ENCODE assay signal across 21 mouse cellular contexts in the genomic region with DNA sequence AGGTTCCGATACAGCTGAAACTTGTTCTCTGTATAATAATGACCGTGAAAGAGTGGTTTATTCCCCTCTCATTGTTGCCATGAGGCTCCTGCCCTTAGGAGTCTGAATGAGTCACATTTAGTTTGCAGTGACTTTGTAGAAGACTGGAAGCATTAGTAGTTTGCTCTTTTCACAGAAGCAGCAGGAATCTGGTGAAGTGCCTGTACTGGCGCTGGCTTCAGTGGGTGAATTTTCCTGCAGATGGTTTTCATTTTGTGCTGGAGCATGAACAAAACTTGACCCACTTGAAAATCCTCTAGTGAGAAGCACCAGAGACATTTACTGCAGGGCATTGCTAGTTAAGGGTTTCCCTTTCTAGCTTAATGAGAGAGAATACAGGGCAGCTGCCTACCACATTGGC.
DNase-seq lines count a peak whose midpoint lies in the region; ATAC-seq and TF ChIP-seq lines count a peak whose summit lies in the region.
"Had no signal": no experiment of that assay in that cellular context is flagged by ENCODE, and none has a peak within 500 bp of the region (broad histone marks: within the 10 kb centered on the region; RNA-seq: fewer than 3 reads in every experiment).

No protein-coding gene starts in this region.

- no peak for TF ChIP-seq CTCF in midbrain, postnatal 0 days (IDR thresholded peaks at IDR 0.05)
- TF ChIP-seq CTCF in cerebellum, adult 2 months (IDR thresholded peaks at IDR 0.05; ENCODE audit: borderline replicate concordance, insufficient read depth, low read depth, low read length) = no peak

- no peaks in the 10 kb centered on the region for H3K4me1 ChIP-seq in midbrain, postnatal 0 days (ENCODE audit: insufficient read depth, low read length)
- no peaks in the 10 kb centered on the region; the same call in 1 of the 2 replicates for H3K4me1 ChIP-seq in midbrain, embryonic 16.5 days (ENCODE audit: control insufficient read depth, insufficient read depth, low read length)
- H3K4me1 ChIP-seq in cerebellum, adult 2 months (ENCODE audit: control insufficient read depth, insufficient read depth, low read length) = no peaks in the 10 kb centered on the region
- no peaks in the 10 kb centered on the region for H3K4me1 ChIP-seq in intestine, embryonic 15.5 days (replicated peaks)
- H3K4me1 ChIP-seq: heart, embryonic 12.5 days had no signal

- TF ChIP-seq POLR2A in cerebellum, adult 2 months (IDR thresholded peaks at IDR 0.05; ENCODE audit: borderline replicate concordance, insufficient read depth, low read length) = no peak

- H3K9me3 ChIP-seq in midbrain, postnatal 0 days (ENCODE audit: low read length) = no peaks in the 10 kb centered on the region
- no peaks in the 10 kb centered on the region; the same call in 1 of the 2 replicates for H3K9me3 ChIP-seq in midbrain, embryonic 16.5 days (replicated peaks; ENCODE audit: control insufficient read depth, low read length, poor library complexity, severe bottlenecking)
- no peaks in the 10 kb centered on the region for H3K9me3 ChIP-seq in intestine, embryonic 15.5 days

- no peak overlapping the region for H3K4me3 ChIP-seq in midbrain, postnatal 0 days (ENCODE audit: low read depth, low read length)
- H3K4me3 ChIP-seq in midbrain, embryonic 16.5 days (ENCODE audit: low read depth, low read length) = no peak overlapping the region
- H3K4me3 ChIP-seq in cerebellum, adult 2 months (replicated peaks; ENCODE audit: insufficient read depth, low read depth, low read length) = no peak overlapping the region
- no peak overlapping the region for H3K4me3 ChIP-seq in intestine, embryonic 15.5 days (replicated peaks)
- H3K4me3 ChIP-seq: heart, embryonic 12.5 days had no signal

- H3K36me3 ChIP-seq in midbrain, postnatal 0 days (ENCODE audit: insufficient read depth, low read length) = no peaks in the 10 kb centered on the region
- no peaks in the 10 kb centered on the region for H3K36me3 ChIP-seq in midbrain, embryonic 16.5 days (ENCODE audit: control insufficient read depth, insufficient read depth, low read length)
- H3K36me3 ChIP-seq in intestine, embryonic 15.5 days = no peaks in the 10 kb centered on the region
- H3K36me3 ChIP-seq: heart, embryonic 12.5 days had no signal

- 31% methylated on average over 3 of the region's 3 CpGs for WGBS in midbrain, postnatal 0 days
- WGBS in midbrain, embryonic 16.5 days = 28% methylated on average over 3 of the region's 3 CpGs
- 13% methylated on average over 3 of the region's 3 CpGs for WGBS in cerebellum, adult 2 months
- WGBS in intestine, embryonic 15.5 days = 88% methylated on average over 3 of the region's 3 CpGs

- H3K9ac ChIP-seq in midbrain, postnatal 0 days (replicated peaks; ENCODE audit: low read length, poor library complexity, severe bottlenecking) = no peak overlapping the region
- no peak overlapping the region for H3K9ac ChIP-seq in midbrain, embryonic 16.5 days (ENCODE audit: low read depth, low read length)
- no peak overlapping the region for H3K9ac ChIP-seq in intestine, embryonic 15.5 days
- H3K9ac ChIP-seq: heart, embryonic 12.5 days; liver, embryonic 14.5 days had no signal

- ATAC-seq in frontal cortex, adult (ENCODE audit: low TSS enrichment) = peak; percentile 70; the same call in 1 of the 2 replicates
- ATAC-seq in midbrain, postnatal 0 days (ENCODE audit: low FRiP score) = no peak
- ATAC-seq in midbrain, embryonic 16.5 days = no peak
- no peak for ATAC-seq in intestine, embryonic 15.5 days
- ATAC-seq: forebrain, embryonic 16.5 days; intestine, postnatal 0 days had no signal

- H3K27me3 ChIP-seq in midbrain, postnatal 0 days (ENCODE audit: insufficient read depth, low read length) = no peaks in the 10 kb centered on the region
- no peaks in the 10 kb centered on the region for H3K27me3 ChIP-seq in midbrain, embryonic 16.5 days (ENCODE audit: control insufficient read depth, insufficient read depth, low read depth, low read length)
- H3K27me3 ChIP-seq in cerebellum, adult 2 months (ENCODE audit: control insufficient read depth, insufficient read depth, low read length) = no peaks in the 10 kb centered on the region
- no peaks in the 10 kb centered on the region for H3K27me3 ChIP-seq in intestine, embryonic 15.5 days (replicated peaks)
- H3K27me3 ChIP-seq: heart, embryonic 12.5 days had no signal

- no peak for DNase-seq in frontal cortex, postnatal 14 days (ENCODE audit: low spot score in 2 of 2)
- peak; percentile 6 for DNase-seq in midbrain, postnatal 0 days (ENCODE audit: low spot score)
- peak; percentile 9 to 25 for DNase-seq in cerebellum, adult 2 months
- DNase-seq in forelimb bud, embryonic 11.5 days (ENCODE audit: low read depth, low spot score) = peak; percentile 0
- DNase-seq in ovary, postnatal 36 days (ENCODE audit: low spot score) = no peak
- DNase-seq: adrenal gland, postnatal 14 days; gastrocnemius, postnatal 14 days; heart, postnatal 4 days; kidney, postnatal 14 days; lung, postnatal 36 days; spleen, adult 18-20 months; thymus, postnatal 4 days had no signal

- no peak overlapping the region for H3K27ac ChIP-seq in midbrain, postnatal 0 days (ENCODE audit: low read depth, low read length)
- no peak overlapping the region for H3K27ac ChIP-seq in midbrain, embryonic 16.5 days (ENCODE audit: low read length)
- H3K27ac ChIP-seq in cerebellum, adult 2 months (ENCODE audit: insufficient read depth, low read length) = no peak overlapping the region
- no peak overlapping the region for H3K27ac ChIP-seq in intestine, embryonic 15.5 days
- H3K27ac ChIP-seq: liver, embryonic 14.5 days; stomach, postnatal 0 days had no signal

- H3K4me2 ChIP-seq in midbrain, postnatal 0 days (ENCODE audit: low read depth, low read length, poor library complexity, severe bottlenecking) = no peak overlapping the region
- H3K4me2 ChIP-seq in midbrain, embryonic 16.5 days (ENCODE audit: low read length) = no peak overlapping the region
- no peak overlapping the region for H3K4me2 ChIP-seq in intestine, embryonic 15.5 days (replicated peaks)
- H3K4me2 ChIP-seq: heart, embryonic 12.5 days; midbrain, embryonic 11.5 days had no signal

Comparison
In these comparisons a context has a peak if more than half of its experiments do, and no peak if none do; other contexts are left out.
1. DNase-seq: peak in midbrain, postnatal 0 days (single experiment), cerebellum, adult 2 months (2 of 2) and forelimb bud, embryonic 11.5 days (single experiment); none in frontal cortex, postnatal 14 days (0 of 2) and ovary, postnatal 36 days (single experiment).